Mouse (Mus musculus) midbrain, embryonic 12.5 days (tissue): ENCODE results near the gene Tmc6. TPM values are rescaled to one million over a fixed set of nuclear protein-coding genes. Genes with fewer than 3 reads are reported as not detected.

Source experiments
- ATAC-seq: fragments of 200-750 bp; cut with Nextera tagmentation; 2 replicates; pipeline ENCODE4 v1.8.0; 2017; ENCODE audit warnings: low read depth, moderate TSS enrichment, moderate library complexity; ENCODE audit not compliant: low FRiP score
- H3K27ac ChIP-seq: fragments of 300-500 bp; sonication (generic); replicated peaks from 2 replicates; pipeline ENCODE4 v1.5.1; 2016; ENCODE audit warnings: mild to moderate bottlenecking
- H3K27me3 ChIP-seq: fragments of 300-500 bp; sonication (generic); 2 replicates; pipeline ENCODE4 v1.6.1; 2016; ENCODE audit warnings: mild to moderate bottlenecking
- H3K36me3 ChIP-seq: fragments of 300-500 bp; sonication (generic); 2 replicates; pipeline ENCODE4 v1.6.1; 2016
- H3K4me1 ChIP-seq: fragments of 300-500 bp; sonication (generic); 2 replicates; pipeline ENCODE4 v1.6.1; 2016
- H3K4me2 ChIP-seq: fragments of 300-500 bp; sonication (generic); replicated peaks from 2 replicates; pipeline ENCODE4 v1.6.1; 2016; ENCODE audit warnings: mild to moderate bottlenecking, moderate library complexity
- H3K4me3 ChIP-seq: fragments of 300-500 bp; sonication (generic); 2 replicates; pipeline ENCODE4 v1.5.1; 2016; ENCODE audit warnings: mild to moderate bottlenecking
- H3K9ac ChIP-seq: fragments of 300-500 bp; sonication (generic); replicated peaks from 2 replicates; pipeline ENCODE4 v1.6.1; 2016; ENCODE audit warnings: mild to moderate bottlenecking, moderate library complexity
- H3K9me3 ChIP-seq: fragments of 300-500 bp; sonication (generic); 2 replicates; pipeline ENCODE4 v1.6.1; 2016; ENCODE audit warnings: mild to moderate bottlenecking
- WGBS: fragments of 180-500 bp; shearing (Covaris S2); methylation state at CpG from one replicate; pipeline ENCODE4 v1.1.7; 2016; 5-methylcytosine and 5-hydroxymethylcytosine counted together
- polyA plus RNA-seq: library from polyadenylated mRNA; unstranded; fragments of >200 nt; fragmentation: Nextera tagmentation; extraction: Ambion mirVana; gene quantifications from 2 replicates; pipeline ENCODE4 v1.2.1, GENCODE M21; 2016

The Tmc6 gene
- polyA plus RNA-seq, 1 experiment from 2014 or later: 6.6 TPM

- no peaks in the 10 kb centered on the region for H3K9me3 ChIP-seq
- H3K4me3 ChIP-seq: 0 out of 2 replicates have a peak overlapping the region, but pooled peaks have one; percentile 33
- H3K9ac ChIP-seq: no peak overlapping the region; the same call in 1 of the 2 replicates
- WGBS: 76% methylated on average over 12 of the region's 12 CpGs
- no peaks in the 10 kb centered on the region for H3K36me3 ChIP-seq
- H3K4me2 ChIP-seq: peak overlapping the region; percentile 51; the same call in 1 of the 2 replicates
- ATAC-seq: no peak
- H3K4me1 ChIP-seq: peaks cover 37% of the 10 kb centered on the region
- no peak overlapping the region; the same call in 1 of the 2 replicates for H3K27ac ChIP-seq
- peaks cover 58% of the 10 kb centered on the region for H3K27me3 ChIP-seq
Measured at GRCm38 (mm10) chr11:117778851-117779433, 3.1 kb downstream of the Tmc6 start.

- Histone ChIP-seq H3K4me2 (no peak overlapping the region), H3K9ac (no peak overlapping the region), H3K36me3 (no peaks in the 10 kb centered on the region), H3K27ac (no peak overlapping the region), H3K9me3 (no peaks in the 10 kb centered on the region), H3K4me1 (peaks cover 29% of the 10 kb centered on the region), H3K27me3 (peaks cover 49% of the 10 kb centered on the region), H3K4me3 (no peak overlapping the region)
- no peak for ATAC-seq
- 94% methylated on average over 10 of the region's 11 CpGs for WGBS
Measured at GRCm38 (mm10) chr11:117778031-117778430, 4.0 kb downstream of the Tmc6 start.

GRCm38 (mm10) chr11:117777111-117777510 lies 4.9 kb downstream of the Tmc6 start:
- ATAC-seq: no peak
- 89% methylated on average over 5 of the region's 5 CpGs for WGBS
- Histone ChIP-seq H3K36me3 (no peaks in the 10 kb centered on the region), H3K9ac (no peak overlapping the region), H3K27ac (no peak overlapping the region), H3K9me3 (no peaks in the 10 kb centered on the region), H3K4me2 (no peak overlapping the region), H3K4me1 (peaks cover 26% of the 10 kb centered on the region), H3K27me3 (peaks cover 40% of the 10 kb centered on the region), H3K4me3 (no peak overlapping the region)

- peaks cover 24% of the 10 kb centered on the region for H3K4me1 ChIP-seq
- no peak for ATAC-seq
- no peaks in the 10 kb centered on the region for H3K9me3 ChIP-seq
- H3K27ac ChIP-seq: no peak overlapping the region
- no peak overlapping the region for H3K9ac ChIP-seq
- 90% methylated on average over 14 of the region's 14 CpGs for WGBS
- no peak overlapping the region for H3K4me2 ChIP-seq
- H3K36me3 ChIP-seq: no peaks in the 10 kb centered on the region
- H3K27me3 ChIP-seq: peaks cover 31% of the 10 kb centered on the region
- no peak overlapping the region for H3K4me3 ChIP-seq
Measured at GRCm38 (mm10) chr11:117776085-117776792, 5.8 kb downstream of the Tmc6 start.

GRCm38 (mm10) chr11:117775540-117775939 lies 6.5 kb downstream of the Tmc6 start:
- Histone ChIP-seq H3K4me3 (no peak overlapping the region), H3K9me3 (no peaks in the 10 kb centered on the region), H3K27ac (no peak overlapping the region), H3K36me3 (no peaks in the 10 kb centered on the region), H3K4me2 (no peak overlapping the region), H3K27me3 (peaks cover 24% of the 10 kb centered on the region), H3K4me1 (peaks cover 17% of the 10 kb centered on the region), H3K9ac (no peak overlapping the region)
- 91% methylated on average over 13 of the region's 13 CpGs for whole genome bisulfite sequencing
- ATAC-seq: no peak

GRCm38 (mm10) chr11:117774925-117775324 lies 7.1 kb downstream of the Tmc6 start:
- WGBS: 92% methylated on average over 10 of the region's 10 CpGs
- H3K4me2 ChIP-seq: no peak overlapping the region

GRCm38 (mm10) chr11:117772352-117772751 lies 9.6 kb downstream of the Tmc6 start:
- no peak overlapping the region for H3K27ac ChIP-seq

More at GRCm38 (mm10) chr11:117774925-117775324, 7.1 kb downstream of the Tmc6 start:
- ATAC-seq: no peak
- peaks cover 18% of the 10 kb centered on the region for H3K27me3 ChIP-seq
- H3K36me3 ChIP-seq: no peaks in the 10 kb centered on the region
- H3K4me1 ChIP-seq: peaks cover 14% of the 10 kb centered on the region
- no peak overlapping the region for H3K9ac ChIP-seq
- no peaks in the 10 kb centered on the region for H3K9me3 ChIP-seq
- H3K4me3 ChIP-seq: no peak overlapping the region
- no peak overlapping the region for H3K27ac ChIP-seq

GRCm38 (mm10) chr11:117770407-117770806 lies 11.6 kb downstream of the Tmc6 start:
- no peak overlapping the region for H3K27ac ChIP-seq
- H3K4me2 ChIP-seq: no peak overlapping the region
- ATAC-seq: no peak
- H3K9me3 ChIP-seq: no peaks in the 10 kb centered on the region
- H3K27me3 ChIP-seq: no peaks in the 10 kb centered on the region
- H3K4me1 ChIP-seq: 0 out of 2 replicates have a peak, but pooled peaks cover 9% of the 10 kb centered on the region
- H3K36me3 ChIP-seq: peaks cover 6% of the 10 kb centered on the region; the same call in 1 of the 2 replicates
- no peak overlapping the region for H3K9ac ChIP-seq
- H3K4me3 ChIP-seq: no peak overlapping the region
- 90% methylated on average over 10 of the region's 10 CpGs for WGBS

More at GRCm38 (mm10) chr11:117772352-117772751, 9.6 kb downstream of the Tmc6 start:
- Histone ChIP-seq H3K27me3 (no peaks in the 10 kb centered on the region), H3K9me3 (no peaks in the 10 kb centered on the region), H3K4me2 (no peak overlapping the region), H3K4me3 (no peak overlapping the region), H3K36me3 (no peaks in the 10 kb centered on the region), H3K4me1 (0 out of 2 replicates have a peak, but pooled peaks cover 9% of the 10 kb centered on the region), H3K9ac (no peak overlapping the region)
- ATAC-seq: no peak
- WGBS: 93% methylated on average over 7 of the region's 7 CpGs

GRCm38 (mm10) chr11:117769683-117770047 lies 12.3 kb downstream of the Tmc6 start:
- H3K9ac ChIP-seq: no peak overlapping the region
- H3K4me2 ChIP-seq: no peak overlapping the region
- H3K4me3 ChIP-seq: no peak overlapping the region
- H3K4me1 ChIP-seq: 0 out of 2 replicates have a peak, but pooled peaks cover 9% of the 10 kb centered on the region
- no peaks in the 10 kb centered on the region for H3K9me3 ChIP-seq
- H3K27ac ChIP-seq: no peak overlapping the region
- H3K36me3 ChIP-seq: peaks cover 14% of the 10 kb centered on the region
- no peaks in the 10 kb centered on the region for H3K27me3 ChIP-seq
- WGBS: 86% methylated on average over 7 of the region's 7 CpGs
- ATAC-seq: no peak

- Histone ChIP-seq H3K27ac (no peak overlapping the region), H3K36me3 (peaks cover 20% of the 10 kb centered on the region), H3K27me3 (no peaks in the 10 kb centered on the region), H3K9ac (no peak overlapping the region), H3K4me1 (0 out of 2 replicates have a peak, but pooled peaks cover 9% of the 10 kb centered on the region), H3K9me3 (no peaks in the 10 kb centered on the region), H3K4me2 (no peak overlapping the region), H3K4me3 (no peak overlapping the region)
- no peak for ATAC-seq
- 86% methylated on average over 20 of the region's 20 CpGs for WGBS
Measured at GRCm38 (mm10) chr11:117768725-117769682, 13.0 kb downstream of the Tmc6 start.

- H3K4me1 ChIP-seq: 0 out of 2 replicates have a peak, but pooled peaks cover 9% of the 10 kb centered on the region
- ATAC-seq: no peak
Measured at GRCm38 (mm10) chr11:117766275-117766674, 15.7 kb downstream of the Tmc6 start.

More at GRCm38 (mm10) chr11:117766275-117766674, 15.7 kb downstream of the Tmc6 start:
- H3K4me2 ChIP-seq: no peak overlapping the region
- H3K27ac ChIP-seq: no peak overlapping the region; the same call in 1 of the 2 replicates
- no peaks in the 10 kb centered on the region for H3K27me3 ChIP-seq
- H3K9ac ChIP-seq: no peak overlapping the region
- H3K36me3 ChIP-seq: peaks cover 41% of the 10 kb centered on the region
- H3K9me3 ChIP-seq: no peaks in the 10 kb centered on the region
- H3K4me3 ChIP-seq: no peak overlapping the region
- WGBS: 89% methylated on average over 3 of the region's 3 CpGs
